Mouse (Mus musculus): ENCODE measurements around the gene Zbtb16. TPM values are rescaled to one million over a fixed set of nuclear protein-coding genes. Genes with fewer than 3 reads are reported as not detected.

Gene Zbtb16
- polyA plus RNA-seq, 1 experiment from 2014 or later = 11.3 TPM

GRCm38 (mm10) chr9:48606171-48606570 lies 229.9 kb downstream of the Zbtb16 start:
- no peak overlapping the region for H3K9ac ChIP-seq (replicated peaks)
- H3K36me3 ChIP-seq = no peaks in the 10 kb centered on the region
- H3K27me3 ChIP-seq = no peaks in the 10 kb centered on the region
- H3K4me2 ChIP-seq (replicated peaks) = no peak overlapping the region
- WGBS = 92% methylated on average over 7 of the region's 7 CpGs
- H3K27ac ChIP-seq (replicated peaks) = no peak overlapping the region
- peaks cover 6% of the 10 kb centered on the region; the same call in 1 of the 2 replicates for H3K4me1 ChIP-seq
- H3K9me3 ChIP-seq = no peaks in the 10 kb centered on the region
- no peak for ATAC-seq (ENCODE audit: low FRiP score, low read depth)
- no peak overlapping the region for H3K4me3 ChIP-seq

- no peaks in the 10 kb centered on the region for H3K36me3 ChIP-seq
- no peak overlapping the region for H3K4me2 ChIP-seq (replicated peaks)
- no peak overlapping the region for H3K9ac ChIP-seq (replicated peaks)
- ATAC-seq (ENCODE audit: low FRiP score, low read depth) = no peak
- whole genome bisulfite sequencing = 93% methylated on average over 5 of the region's 5 CpGs
- H3K4me1 ChIP-seq = peaks cover 6% of the 10 kb centered on the region; the same call in 1 of the 2 replicates
- H3K27ac ChIP-seq (replicated peaks) = no peak overlapping the region
- no peaks in the 10 kb centered on the region for H3K27me3 ChIP-seq
- H3K9me3 ChIP-seq = no peaks in the 10 kb centered on the region
- no peak overlapping the region for H3K4me3 ChIP-seq
These were observed 230.3 kb downstream of the Zbtb16 start for GRCm38 (mm10) chr9:48605697-48606096.

DNA sequence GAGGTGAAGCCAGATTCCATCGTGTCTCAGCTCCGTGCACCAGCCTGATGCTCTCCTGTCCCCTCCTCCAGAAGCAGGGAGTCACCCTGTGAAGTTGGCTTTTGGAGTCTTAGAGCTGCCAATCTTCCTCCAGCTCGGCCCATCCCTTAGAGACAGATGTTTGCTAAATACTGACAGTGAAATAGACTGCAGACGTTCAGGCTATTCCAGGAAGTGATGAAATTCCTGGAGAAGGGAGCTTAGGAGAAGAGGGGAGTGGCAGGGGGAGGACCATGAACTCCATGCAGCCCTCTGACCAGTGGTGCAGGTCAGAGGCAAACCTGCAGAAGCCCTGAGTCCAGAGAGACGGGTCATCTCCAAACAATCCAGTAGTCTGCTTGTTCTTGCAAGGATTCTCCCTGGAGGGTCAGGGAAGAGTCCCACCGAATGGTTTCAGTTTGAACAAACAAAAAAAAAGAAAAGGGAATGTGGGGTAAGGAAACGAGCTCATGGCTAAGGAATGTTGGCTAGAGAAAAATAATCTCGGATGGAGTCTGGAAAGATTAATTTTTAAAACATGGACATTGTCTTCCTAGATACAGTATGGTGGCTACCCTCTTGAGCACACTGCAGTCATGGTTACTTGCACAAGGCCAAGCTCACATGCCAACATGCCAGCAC lies 231.0 kb downstream of the Zbtb16 start, which contains the start of gene Nnmt:
Gene Nnmt, minus strand, starts transcription at position 215 of the 660 bp plus-strand sequence.
- no peaks in the 10 kb centered on the region for H3K9me3 ChIP-seq

More for the DNA sequence above, 231.0 kb downstream of the Zbtb16 start, which contains the start of gene Nnmt:
- Histone ChIP-seq H3K4me1 (peaks cover 6% of the 10 kb centered on the region; the same call in 1 of the 2 replicates), H3K36me3 (no peaks in the 10 kb centered on the region), H3K9ac (replicated peaks) (no peak within 1 kb of the TSS), H3K27me3 (no peaks in the 10 kb centered on the region), H3K27ac (replicated peaks) (no peak within 1 kb of the TSS), H3K4me3 (no peak within 1 kb of the TSS), H3K4me2 (replicated peaks) (no peak within 1 kb of the TSS)
- WGBS = 48% methylated on average over 8 of the region's 8 CpGs
- no peak for ATAC-seq (ENCODE audit: low FRiP score, low read depth)

Other genes starting within 250 kb of the Zbtb16 start
- gene Nnmt, start 231.1 kb downstream of the Zbtb16 start, polyA plus RNA-seq (2016; fragmentation: Nextera tagmentation; extraction: Ambion mirVana) = 1.9 and 2.3 TPM in 2 replicates
- 0.22 and 0.48 TPM in 2 replicates for gene Htr3a, start 74.9 kb upstream of the Zbtb16 start, polyA plus RNA-seq (2016; fragmentation: Nextera tagmentation; extraction: Ambion mirVana)
- not detected in 2 replicates for gene Htr3b, start 128.8 kb upstream of the Zbtb16 start, polyA plus RNA-seq (2016; fragmentation: Nextera tagmentation; extraction: Ambion mirVana)
- 46.3 and 53.9 TPM in 2 replicates for gene Usp28, start 149.2 kb upstream of the Zbtb16 start, polyA plus RNA-seq (2016; fragmentation: Nextera tagmentation; extraction: Ambion mirVana)
- 51.9 and 52.3 TPM in 2 replicates for gene Zw10, start 219.4 kb upstream of the Zbtb16 start, polyA plus RNA-seq (2016; fragmentation: Nextera tagmentation; extraction: Ambion mirVana)
- gene Tmprss5, start 245.0 kb upstream of the Zbtb16 start, polyA plus RNA-seq (2016; fragmentation: Nextera tagmentation; extraction: Ambion mirVana) = 1.7 and 1.9 TPM in 2 replicates

All from midbrain, embryonic 12.5 days (tissue).